Mouse (Mus musculus) cerebellum, postnatal 4 days (tissue): ENCODE measurements at regions not wholly inside any gene's neighbourhood (a gene's known extent, or its start where the extent isn't known, plus 50 kb on each side); places are given as distances from the start of the nearest gene placed in this dataset.

Experiments used
- DNase-seq, 2 experiments: peaks; one replicate each; pipeline ENCODE4 v3.0.0; 2022; ENCODE audit warnings: low spot score in 2 of 2, mixed read lengths in 1 of 2

DNA sequence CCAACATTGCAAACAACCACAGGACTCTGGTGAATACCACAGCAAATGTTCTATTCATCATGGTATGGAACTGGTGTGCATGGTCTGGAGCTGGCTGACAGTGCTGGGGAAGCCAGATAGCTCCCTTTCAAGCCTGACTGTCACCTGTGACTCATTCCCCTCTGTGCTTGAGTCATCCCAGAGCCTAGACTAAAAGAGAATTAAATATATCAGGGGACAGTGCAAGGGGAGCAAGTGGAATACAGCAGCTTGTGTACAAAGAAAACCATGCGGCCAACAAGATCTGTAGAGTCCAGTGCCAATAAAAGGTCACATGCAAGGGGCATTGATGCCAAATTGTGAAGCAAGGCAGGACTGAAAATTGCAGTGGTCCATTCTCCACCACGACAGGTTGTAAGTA is 117.7 kb downstream of the Pah start:
- no peak for DNase-seq

DNA sequence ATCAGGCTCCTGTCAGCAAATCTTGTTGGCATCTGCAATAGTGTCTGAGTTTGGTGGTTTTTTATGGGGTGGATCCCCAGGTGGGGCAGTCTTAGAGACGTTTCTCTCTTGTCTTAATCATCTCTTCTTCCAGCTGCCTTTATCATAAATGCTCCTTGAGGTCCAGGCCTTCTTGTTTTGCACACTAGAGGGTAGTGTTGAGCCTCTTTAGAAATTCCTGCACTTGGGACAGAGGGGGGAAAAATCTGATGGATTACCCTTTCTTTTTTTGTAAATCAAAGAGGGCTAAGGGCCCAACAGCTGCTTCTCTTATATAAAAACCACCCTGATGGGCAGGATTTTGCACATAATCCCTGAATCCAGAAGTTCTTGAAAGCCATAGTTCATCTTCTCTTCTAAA is 127.5 kb downstream of the Pah start:
- DNase-seq: peak in 1 of 2 experiments; percentile 31

DNA sequence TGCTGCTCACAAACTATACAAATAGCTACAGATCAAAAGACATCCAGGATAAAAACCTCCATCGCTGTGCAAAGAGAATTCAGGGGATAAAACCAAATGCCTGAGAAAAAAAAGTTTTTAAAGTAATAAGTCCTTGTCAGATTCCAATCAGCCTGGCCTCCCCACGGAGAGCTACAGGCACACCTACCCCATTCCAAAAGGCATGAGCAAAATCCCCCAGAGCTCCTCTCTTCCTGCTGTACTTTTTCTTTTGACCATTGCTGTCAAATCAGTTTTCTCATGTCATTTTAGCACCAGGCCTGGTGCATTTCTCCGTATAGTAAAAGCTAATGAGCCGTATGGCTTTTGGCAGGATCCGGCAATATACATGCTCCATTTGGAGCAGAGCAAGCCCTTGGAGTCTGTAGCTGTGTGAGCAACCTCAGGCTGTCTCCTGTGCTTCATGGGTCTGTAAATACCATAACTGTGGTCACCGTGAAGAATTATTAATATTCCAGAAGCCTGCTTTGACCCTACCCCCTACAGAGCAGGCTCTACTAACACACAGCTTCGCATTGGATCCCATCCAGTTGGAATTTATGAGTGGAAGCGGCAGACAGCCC is 130.6 kb downstream of the Pah start:
- DNase-seq: peak in 1 of 2 experiments; percentile 12

DNA sequence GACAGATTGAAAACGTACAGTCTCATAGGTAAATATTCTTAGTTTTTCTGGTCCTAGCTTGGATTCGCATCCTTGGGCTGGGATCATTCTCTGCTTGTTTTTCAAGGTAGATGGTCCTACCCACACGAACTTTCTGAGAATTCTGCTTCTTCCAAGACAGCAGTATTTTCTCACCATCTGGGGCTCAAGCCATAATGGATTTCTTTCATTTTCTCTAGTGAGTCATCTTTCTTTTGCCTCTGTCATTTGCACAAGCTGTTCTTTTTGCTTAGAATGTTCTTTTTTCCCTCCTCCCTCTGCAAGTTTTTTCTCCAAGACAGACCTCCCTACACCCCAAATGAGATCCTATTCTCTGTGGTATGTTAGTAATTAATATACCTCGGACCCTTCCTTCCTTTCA is 132.5 kb downstream of the Pah start:
- DNase-seq: no peak

DNA sequence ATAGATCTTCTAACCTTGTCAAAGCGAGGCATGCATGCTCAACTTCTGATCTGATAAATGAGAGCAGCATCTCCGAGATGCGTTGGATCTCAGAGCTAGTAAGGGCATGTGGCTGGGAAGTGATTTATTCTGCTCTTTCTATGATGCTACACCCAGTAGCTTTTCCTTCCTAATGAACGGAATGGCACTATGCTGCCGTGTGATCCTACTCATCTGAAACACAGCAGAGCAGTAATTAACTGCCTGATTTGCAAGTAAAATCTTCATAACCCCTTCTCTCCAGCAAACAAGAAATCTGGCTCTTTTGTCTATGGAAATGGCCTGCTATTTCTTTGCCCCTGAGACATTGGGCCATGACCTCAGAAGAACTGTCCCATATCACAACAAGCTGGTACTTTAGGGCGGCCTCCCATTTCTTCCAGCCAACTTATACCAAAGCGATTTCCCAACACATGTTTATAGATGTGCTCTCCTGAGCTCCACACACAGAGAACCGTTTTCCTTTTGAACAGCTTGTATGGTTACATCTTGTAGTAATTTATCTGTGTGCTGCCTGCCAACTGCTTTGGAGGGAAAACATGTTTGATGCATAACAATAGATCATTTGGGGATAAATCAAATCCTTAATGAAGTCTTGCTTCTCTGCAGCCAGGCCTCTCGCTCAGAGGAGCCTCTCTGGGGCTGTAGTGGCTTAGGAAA is 144.6 kb downstream of the Pah start:
- no peak for DNase-seq

DNA sequence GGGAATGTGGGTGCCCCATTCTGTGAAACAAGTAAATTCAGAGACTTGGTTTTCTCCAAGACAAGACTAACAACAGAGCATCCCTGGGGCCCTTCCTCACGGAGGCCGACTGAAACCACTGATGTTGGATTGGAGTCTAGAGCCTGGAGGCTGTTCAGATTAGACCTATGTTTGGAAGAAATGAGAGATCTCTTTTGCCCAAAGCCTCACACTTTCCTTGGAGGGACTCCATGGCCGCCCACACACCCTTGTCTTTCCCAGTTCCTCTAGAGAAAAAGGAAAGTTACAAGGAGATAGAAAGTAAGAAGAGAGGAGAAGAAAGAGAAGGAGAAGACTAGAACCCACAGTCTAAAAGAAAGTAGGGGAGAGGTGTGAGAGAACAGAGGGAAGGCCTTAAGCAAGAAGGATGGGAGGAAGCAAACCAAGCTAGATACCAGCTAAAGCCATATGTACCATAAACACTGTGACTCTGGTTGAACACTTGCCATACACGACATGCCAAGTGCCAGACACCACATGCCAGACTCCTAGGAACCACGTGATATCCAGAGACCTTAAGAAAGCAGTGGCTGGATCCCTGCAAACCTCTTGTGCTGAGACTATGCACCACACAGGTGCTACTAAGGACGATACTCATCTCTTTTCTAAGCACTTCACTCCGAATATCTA is 145.3 kb downstream of the Pah start:
- no peak for DNase-seq

DNA sequence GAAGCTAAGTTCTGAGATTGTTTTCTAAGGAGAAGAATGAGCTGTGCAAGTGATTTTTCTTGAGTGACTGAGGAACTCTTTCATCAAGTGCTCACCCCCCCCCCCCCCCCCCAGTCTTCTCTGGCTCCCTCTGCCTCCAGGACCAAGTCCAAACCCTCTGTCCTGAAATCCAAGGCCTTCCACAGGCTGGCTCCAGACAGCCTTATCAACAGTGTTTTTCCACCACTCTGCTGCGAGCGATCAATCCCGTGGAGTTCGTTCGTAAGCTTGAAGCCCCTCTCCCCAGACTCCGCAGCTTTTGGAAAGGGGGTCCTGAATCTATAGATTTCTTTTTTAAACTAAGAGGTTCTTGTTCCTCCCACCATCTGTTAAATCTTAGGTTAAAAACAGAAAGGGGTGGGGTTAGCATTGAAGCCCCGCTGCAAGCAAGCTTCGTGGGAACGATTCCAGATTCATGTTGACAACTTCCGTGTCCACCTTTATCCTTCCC is 146.1 kb downstream of the Pah start:
- no peak for DNase-seq

DNA sequence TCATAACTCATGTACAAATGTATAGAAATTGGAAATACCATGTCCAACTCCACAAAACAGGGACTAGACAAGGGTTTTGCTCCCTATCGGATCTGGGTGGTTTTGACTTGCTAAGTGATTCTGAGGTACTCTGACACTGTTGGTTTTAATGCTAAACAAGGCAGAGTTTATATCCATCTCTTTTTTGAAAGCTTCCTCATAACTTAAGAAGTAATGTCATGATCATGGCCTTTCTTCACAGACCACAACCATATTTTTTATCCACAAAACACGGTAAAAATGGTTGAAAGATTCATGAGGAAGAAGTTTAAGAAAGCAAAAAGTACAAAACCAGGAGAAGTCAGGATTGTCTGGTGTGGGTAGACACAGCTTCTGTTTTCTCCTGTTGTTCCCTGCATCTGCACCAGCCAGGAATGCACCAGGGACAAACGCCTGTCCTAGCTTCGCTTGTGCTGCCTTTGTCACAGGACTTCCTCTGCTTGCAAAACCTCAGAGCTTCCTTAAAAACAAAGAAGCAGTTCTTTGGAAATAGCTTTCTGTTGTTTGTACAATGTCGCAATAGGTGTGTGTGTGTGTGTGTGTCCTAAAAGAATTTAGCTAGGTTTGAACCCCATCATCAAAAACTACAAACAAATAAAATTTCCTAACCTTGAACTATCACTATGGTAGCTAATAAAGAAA is 153.3 kb downstream of the Pah start:
- no peak for DNase-seq

DNA sequence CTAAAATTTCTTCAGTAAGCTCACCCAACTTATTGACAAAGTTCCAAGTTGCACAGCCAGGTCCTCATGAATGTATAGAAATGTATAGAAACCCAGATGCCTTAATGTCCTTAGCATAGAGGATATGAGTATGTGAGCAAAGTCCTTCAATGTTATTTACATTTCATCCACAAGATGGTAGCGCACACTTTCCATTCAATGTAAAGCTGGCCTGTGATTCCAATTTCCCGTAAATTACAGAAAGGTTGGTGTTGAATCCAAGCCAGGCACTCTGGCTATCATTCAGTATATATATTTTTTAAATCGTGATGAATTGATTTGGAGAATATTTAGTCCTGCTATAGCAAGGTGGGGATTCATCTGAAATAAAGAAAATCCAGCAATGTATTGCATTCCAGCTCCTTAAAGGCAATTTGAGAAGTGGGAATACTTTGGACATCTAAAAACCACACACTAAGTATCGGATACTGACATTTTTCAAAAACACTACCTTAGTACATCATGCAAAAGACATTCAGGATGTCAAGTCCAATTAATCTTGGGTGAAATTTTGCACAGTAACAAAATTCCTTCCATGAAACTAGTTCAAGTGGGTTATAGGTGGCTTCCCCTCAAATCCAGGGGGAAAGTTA is 154.6 kb downstream of the Pah start:
- DNase-seq: no peak

DNA sequence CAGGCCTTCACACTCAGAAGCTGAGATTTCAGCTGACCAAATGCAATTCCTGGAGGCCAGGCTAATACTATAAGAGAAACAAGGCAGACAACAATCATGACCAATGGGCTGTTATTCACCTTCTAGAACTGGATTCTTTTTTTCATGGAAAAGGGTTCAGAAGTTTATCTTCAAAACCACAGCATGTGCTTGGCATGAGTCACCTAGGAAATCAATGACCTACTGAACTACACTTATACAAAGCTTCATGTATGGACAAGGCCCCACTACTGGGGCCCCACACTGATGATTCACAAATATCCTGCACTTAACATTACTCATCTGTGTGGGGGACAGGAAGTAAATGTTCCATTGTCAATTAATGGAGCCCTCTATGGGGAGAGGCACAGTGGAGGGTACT is 157.4 kb downstream of the Pah start:
- no peak for DNase-seq

DNA sequence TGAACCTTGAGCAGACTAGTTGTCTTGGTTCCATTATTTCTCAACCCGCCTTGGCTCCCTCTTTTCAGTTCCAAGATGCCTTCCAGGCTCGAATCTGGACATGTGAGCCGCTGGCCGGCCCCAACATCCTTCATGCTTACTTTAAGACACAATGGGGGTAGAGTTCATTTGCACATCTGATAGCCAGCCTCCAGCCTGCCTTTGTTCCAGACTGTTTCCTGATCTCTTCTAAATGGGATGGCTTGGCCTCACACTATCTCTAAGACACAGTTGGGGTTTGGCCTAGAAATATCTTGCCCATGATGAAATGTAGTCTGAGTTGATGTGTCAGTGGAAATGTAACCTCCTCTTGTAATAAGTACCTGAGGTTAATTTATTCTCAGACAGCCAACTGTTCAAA is 164.7 kb downstream of the Pah start:
- no peak for DNase-seq

DNA sequence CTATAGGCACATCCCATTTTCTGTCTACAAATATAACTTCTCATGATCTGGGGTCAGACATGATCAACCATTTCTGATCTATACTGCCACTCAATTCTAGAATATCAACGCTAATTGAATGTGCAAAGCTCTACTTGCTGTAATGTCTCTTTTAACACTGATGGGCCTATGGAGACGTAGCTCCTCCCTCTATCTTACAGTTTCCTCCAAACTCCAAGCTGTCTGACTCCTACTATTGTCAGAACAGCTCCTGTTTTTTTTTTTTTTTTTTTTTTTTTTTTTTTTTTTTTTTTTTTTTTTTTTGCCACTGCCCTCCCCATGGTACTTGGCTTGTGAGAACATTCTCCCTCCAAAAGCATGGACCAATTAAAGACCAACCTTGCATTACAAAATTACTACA is 165.2 kb downstream of the Pah start:
- DNase-seq: no peak

DNA sequence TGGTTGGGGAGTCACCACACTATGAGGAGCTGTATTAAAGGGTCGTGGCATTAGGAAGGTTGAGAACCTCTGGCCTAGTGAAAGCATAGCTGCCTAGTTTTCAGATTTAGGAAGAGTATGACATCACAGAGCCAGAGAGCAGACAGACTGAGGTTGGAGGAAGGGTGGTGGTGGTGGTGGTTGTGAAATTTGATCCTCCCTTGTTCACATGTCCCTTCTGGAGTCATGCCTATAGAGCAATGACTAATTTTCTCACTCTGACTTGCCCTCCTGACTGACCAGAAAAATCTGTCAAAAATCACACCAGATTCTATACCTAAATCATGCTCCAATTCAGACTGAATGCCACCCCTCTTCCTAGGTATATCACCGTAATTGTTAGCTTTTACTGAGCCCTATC is 166.2 kb downstream of the Pah start:
- no peak for DNase-seq

DNA sequence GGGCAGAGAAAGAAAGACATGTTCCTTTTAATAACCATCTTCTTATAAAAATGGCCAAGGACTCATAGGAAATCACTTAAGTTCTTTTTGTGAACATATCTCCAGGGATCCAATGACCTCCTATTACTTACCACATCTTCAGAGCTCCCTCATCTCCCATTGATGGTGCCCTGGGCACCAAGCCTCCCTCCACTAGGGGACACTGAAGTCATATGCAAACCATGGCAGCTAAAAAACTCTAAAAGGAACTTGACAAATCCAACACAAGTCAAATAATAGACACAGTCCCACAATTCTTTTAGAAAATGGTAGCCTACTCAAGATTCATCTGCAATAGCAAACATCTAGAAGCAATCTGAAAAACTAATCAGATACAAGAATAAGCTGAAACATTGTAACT is 167.2 kb upstream of the Igf1 start:
- DNase-seq: no peak

DNA sequence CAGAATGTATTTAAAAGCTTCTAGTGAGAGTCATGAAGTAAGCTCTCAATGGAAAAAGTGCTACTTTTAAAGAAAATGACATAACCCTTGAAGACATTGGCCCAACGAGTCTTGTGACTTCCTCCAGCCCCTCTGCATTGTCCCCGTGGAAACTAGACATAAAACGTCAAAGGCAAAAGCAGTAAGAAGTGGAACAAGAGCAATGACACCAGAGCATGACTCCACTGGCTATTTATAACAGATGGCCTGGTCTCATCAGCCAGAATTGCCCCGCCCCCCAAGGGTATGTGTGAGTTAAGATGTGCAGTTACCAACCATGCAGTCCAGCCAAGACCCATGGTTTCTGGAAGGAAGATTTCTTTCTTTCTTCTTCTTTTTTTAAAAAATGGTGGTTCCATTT is 161.6 kb upstream of the Igf1 start:
- DNase-seq: no peak

DNA sequence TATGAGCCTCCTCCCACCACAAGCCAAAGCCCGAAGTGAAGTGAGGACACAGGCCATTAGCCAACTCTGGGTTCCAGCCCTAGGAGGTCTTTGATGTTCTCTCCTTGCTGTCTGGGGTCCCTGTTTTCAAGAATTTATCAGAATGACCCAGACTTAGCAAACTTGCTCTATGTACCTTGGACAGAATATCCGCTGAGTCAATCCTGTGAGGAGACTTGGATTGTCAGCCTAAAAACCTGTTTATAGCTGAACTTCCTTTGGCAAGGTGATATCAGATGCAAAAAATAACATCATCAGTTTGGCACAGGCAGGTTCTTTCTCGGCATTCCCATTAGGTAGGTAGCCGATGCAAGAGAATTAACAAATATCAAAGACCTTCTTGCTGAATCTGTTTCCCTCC is 146.9 kb upstream of the Igf1 start:
- no peak for DNase-seq

DNA sequence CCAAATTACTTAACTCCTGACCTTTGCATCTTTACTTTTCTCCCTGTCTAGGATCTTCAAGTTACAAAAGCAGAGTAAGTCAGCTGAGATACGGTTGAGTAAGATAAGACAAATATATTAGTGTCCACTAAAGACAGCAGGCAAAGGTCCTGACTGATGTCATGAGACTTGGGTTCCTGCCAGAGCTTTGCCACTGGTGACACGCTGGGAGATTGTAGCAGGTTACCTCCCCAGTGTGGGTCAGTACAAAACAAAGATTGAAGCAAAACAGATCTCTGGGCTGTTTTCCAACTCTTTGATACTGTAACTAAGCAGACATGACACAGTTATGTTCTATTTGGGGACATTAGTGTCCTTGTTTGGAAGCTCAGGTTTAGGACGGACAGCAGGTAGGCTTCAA is 146.3 kb upstream of the Igf1 start:
- no peak for DNase-seq

DNA sequence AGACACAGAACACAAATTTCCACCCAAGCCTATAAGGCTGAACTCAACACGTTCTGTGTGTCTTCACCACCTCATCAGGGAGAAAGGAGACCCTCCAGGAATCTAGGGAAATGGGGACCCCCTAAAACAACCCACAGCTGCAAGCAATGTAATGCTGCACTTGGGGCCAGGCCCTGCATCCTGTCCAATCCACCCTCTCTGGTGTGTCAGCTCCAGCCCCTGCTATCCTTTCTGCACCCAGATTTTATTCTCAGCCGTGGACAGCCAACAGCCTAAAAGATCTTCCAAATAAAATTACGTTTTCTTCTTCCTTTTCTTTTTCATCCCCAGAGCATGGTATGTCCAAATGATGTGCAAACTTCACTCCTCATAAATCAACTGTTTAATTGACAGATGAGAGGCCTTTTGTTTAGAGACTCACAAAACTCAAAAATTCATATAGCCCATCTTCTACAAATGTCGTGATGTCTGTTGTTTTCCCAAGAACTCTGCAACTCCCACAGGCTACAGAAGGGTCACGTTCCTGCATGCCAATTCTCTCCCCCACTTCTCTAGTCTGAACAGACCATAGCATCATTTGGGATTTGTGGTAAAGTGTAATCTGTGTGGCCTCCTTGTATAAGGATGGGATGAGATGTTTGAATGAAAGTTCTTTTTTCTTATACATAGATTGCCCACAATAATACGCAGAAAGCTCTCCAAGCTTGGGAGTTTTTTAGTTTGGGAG is 142.0 kb upstream of the Igf1 start:
- no peak for DNase-seq

DNA sequence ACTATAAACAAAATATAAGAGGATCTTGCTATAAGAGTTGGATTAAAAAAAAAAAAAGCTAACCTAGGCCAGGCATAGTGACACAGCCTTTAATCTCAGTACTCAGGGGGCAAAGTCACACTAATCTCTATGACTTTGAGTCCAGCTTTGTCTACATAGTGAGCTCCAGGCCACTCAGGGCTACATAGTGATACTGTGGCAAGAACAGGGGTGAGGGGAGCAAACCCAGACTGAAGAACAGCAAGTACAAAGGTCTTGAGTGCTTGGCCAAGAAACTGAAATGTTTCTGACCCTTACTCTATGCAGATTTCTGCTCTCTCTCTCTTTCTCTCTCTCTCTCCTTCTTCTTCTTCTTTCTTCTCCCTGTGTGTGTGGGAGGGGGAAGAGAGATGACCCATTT is 140.9 kb upstream of the Igf1 start:
- DNase-seq: no peak

DNA sequence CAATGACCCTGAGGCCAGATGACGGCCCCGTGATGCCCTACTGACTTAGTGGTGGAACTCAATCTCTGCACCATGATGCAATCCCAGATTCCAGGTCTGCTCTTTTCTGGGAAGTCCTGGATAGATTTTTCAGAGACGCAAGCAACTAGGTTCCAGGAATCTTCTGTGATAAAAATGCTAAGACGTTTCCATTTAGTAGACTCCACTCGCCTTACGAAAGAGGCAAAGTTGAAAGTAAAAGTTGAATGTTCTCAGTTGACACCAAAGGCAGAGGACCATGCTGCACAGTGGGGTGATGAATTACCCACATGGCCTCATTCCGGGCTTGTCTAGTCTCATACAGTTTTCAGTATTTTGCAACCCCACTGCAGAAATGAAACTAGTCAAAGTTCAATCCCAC is 139.6 kb upstream of the Igf1 start:
- DNase-seq: no peak

DNA sequence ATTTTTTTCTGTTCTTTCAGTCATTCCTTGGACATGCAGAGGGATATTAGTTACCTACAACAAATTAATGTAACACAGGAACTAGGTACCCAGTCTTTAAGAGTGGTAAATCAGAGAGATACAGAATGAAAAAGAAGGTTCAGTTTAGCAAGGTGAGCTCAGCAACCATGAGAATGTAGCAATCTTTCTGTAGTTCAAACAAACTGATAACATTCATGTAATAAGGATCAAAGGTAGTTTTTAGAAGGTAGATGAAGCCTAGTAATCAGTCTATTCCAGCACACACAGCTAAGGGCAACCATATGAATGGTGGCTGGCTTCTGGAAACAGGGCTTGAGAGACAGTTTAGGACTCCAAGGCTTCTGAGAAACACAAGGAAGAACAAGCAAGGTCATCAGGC is 138.1 kb upstream of the Igf1 start:
- no peak for DNase-seq

DNA sequence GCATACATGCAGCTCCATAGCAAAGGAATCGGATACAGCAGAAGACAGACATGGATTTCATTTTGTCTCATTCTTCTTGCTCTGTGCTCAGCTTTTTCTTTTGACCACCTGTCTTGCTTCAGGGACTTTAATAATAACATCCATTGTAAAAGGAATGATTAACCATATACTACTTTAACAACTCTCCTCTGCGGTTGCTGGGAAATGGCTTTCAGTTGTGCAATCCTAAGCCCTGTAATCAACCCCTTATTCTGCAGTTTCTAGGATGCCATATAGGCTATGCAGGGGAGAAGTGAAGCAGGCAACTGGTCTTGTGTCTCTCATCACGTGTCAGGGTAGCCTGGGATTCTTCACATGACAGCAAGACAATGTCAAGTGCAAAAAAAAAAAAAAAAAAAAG is 135.8 kb upstream of the Igf1 start:
- no peak for DNase-seq
